Mouse (Mus musculus): ENCODE measurements around the gene Gsdma2. TPM values are rescaled to one million over a fixed set of nuclear protein-coding genes. Genes with fewer than 3 reads are reported as not detected.
A peak's percentile ranks its signal among the peaks of the same experiment; 100 is the strongest.

The Gsdma2 gene
- polyA plus RNA-seq, 1 experiment = not detected

DNA sequence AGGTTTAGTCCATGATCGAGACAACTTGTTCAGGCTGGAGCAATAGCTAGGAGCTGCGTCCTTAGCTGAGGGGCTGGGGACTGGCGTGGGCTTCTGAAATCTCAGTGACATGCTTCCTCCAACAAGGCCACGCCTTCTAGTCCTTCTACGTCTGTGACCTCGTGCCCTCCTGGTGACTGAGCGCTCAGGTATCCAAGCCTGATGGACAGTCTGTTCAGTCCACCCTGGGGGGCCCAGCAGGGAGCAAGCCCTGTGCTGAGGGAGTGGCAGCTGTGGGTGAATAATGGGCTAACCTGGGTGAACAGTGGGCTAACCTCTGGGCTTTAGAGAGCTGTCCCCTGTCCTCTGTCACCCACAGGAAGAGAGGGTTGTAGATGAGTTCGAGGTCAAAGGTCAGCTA, 41.5 kb downstream of the Gsdma2 start:
- no peak for DNase-seq (ENCODE audit: low read depth)
- TF ChIP-seq CTCF (IDR thresholded peaks at IDR 0.05; ENCODE audit: borderline replicate concordance, extremely low read depth, insufficient read depth, insufficient read length) (no peak), POLR2A (IDR thresholded peaks at IDR 0.05; ENCODE audit: borderline replicate concordance, extremely low read depth, insufficient read depth, insufficient read length, poor library complexity, severe bottlenecking) (no peak)

GRCm38 (mm10) chr11:98693201-98693600, 46.6 kb downstream of the Gsdma2 start:
- TF ChIP-seq CTCF (IDR thresholded peaks at IDR 0.05; ENCODE audit: borderline replicate concordance, extremely low read depth, insufficient read depth, insufficient read length) (no peak), POLR2A (IDR thresholded peaks at IDR 0.05; ENCODE audit: borderline replicate concordance, extremely low read depth, insufficient read depth, insufficient read length, poor library complexity, severe bottlenecking) (no peak)
- DNase-seq (ENCODE audit: low read depth) = no peak

- no peak for DNase-seq (ENCODE audit: low read depth)
- TF ChIP-seq CTCF (IDR thresholded peaks at IDR 0.05; ENCODE audit: borderline replicate concordance, extremely low read depth, insufficient read depth, insufficient read length) (no peak), POLR2A (IDR thresholded peaks at IDR 0.05; ENCODE audit: borderline replicate concordance, extremely low read depth, insufficient read depth, insufficient read length, poor library complexity, severe bottlenecking) (no peak)
These were observed 47.2 kb downstream of the Gsdma2 start for GRCm38 (mm10) chr11:98693746-98694145.

DNA sequence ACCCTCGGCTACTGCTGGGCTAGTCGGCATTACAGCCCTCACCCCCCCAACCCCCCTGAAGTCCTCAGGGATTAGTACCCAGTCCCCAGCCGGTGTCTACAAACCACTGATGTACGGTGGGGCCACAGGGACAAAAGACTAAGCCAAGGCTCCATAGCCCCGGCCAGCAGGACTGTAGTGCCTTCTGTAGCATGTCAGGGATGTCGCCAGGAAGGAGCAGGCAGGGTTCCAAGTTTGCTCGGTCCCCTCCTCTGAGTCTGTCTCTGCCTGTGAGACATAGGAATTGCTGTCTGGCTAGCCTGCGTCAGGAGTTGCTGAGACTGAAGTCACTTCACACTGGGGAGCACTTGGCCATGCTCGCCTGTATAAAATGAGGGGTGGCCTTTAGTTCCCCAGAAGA, 47.7 kb downstream of the Gsdma2 start:
- TF ChIP-seq POLR2A (IDR thresholded peaks at IDR 0.05; ENCODE audit: borderline replicate concordance, extremely low read depth, insufficient read depth, insufficient read length, poor library complexity, severe bottlenecking) (no peak), CTCF (IDR thresholded peaks at IDR 0.05; ENCODE audit: borderline replicate concordance, extremely low read depth, insufficient read depth, insufficient read length) (no peak)
- DNase-seq (ENCODE audit: low read depth) = no peak

DNA sequence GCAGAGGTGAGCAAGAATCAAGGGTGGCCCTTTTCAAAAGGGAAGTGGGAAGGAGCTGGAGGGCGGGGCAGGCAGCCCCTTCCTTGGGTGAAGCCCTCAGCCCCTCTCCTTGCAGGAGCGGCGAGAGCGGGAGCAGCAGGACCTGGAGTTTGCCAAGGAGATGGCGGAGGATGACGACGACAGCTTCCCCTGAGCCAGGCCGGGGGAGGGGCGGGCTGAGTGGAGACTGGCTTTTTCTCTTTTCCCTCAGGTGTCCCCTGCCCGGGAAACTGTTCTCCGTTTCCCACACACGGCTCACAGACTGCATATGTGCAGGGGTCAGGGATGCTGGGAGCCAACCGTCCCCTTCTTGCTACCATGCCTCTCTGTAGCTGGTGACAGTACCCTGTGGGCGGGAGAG, 48.8 kb downstream of the Gsdma2 start:
- TF ChIP-seq CTCF (IDR thresholded peaks at IDR 0.05; ENCODE audit: borderline replicate concordance, extremely low read depth, insufficient read depth, insufficient read length) (no peak), POLR2A (IDR thresholded peaks at IDR 0.05; ENCODE audit: borderline replicate concordance, extremely low read depth, insufficient read depth, insufficient read length, poor library complexity, severe bottlenecking) (no peak)
- no peak for DNase-seq (ENCODE audit: low read depth)

DNA sequence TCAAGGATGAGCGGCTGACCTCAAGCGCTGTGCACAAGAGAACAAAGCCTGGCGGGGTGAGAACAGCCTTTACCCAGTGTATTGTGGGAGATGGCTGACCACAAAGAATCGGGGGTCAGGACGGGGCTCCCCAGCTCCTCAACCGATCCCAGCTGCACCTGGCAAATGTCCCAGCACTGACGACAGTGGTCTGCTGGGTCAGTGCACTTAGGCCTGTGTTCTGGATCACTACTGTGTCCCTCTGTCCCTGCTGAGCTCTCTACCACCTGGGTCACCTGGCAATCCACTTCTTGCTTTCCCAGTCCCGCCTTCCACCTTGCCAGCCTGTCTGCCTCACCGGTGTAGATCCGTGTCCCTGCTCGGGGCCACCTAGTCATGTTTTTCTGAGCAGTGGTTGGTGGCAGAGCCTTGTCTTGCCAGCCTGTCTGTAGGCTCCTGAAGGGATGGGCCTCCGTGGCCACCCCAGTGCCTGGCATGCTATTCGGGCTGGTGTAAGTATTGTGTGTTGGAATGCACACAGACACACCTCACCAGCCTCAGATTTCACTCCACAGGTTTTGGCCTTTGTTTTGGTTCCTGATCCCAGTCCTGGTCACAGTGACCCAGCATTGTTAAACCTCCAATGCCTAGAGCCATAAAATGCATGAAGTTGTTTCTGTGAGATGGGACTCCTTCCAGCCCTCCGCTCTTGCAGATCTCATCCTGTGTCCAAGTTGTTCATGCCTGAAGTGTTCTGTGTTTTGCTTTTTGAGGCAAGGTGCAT, 50.1 kb downstream of the Gsdma2 start:
- TF ChIP-seq POLR2A (IDR thresholded peaks at IDR 0.05; ENCODE audit: borderline replicate concordance, extremely low read depth, insufficient read depth, insufficient read length, poor library complexity, severe bottlenecking) (no peak), CTCF (IDR thresholded peaks at IDR 0.05; ENCODE audit: borderline replicate concordance, extremely low read depth, insufficient read depth, insufficient read length) (no peak)
- no peak for DNase-seq (ENCODE audit: low read depth)

DNA sequence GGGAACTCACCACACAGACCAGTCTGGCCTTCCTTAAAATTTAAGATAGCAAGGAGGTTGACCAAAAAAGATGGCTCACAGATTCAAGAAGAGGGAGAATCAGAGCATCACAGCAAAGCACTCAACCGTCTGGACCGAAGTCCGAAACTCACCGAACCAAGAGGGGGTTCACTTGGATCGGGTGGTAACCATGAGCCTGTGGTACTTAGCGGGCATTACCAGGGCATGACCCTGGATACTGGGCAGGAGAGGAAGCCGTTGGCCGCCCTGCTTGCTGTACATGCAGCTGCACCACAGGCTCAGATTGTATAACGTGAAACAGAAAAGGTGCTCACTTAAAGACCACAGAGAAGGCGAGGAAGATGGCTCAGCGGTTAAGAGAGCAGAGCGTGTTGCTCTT, 50.7 kb downstream of the Gsdma2 start:
- no peak for DNase-seq (ENCODE audit: low read depth)
- TF ChIP-seq CTCF (IDR thresholded peaks at IDR 0.05; ENCODE audit: borderline replicate concordance, extremely low read depth, insufficient read depth, insufficient read length) = no peak
- TF ChIP-seq POLR2A (IDR thresholded peaks at IDR 0.05; ENCODE audit: borderline replicate concordance, extremely low read depth, insufficient read depth, insufficient read length, poor library complexity, severe bottlenecking) = no peak

- no peak for DNase-seq (ENCODE audit: low read depth)
- TF ChIP-seq CTCF (IDR thresholded peaks at IDR 0.05; ENCODE audit: borderline replicate concordance, extremely low read depth, insufficient read depth, insufficient read length) = no peak
- no peak for TF ChIP-seq POLR2A (IDR thresholded peaks at IDR 0.05; ENCODE audit: borderline replicate concordance, extremely low read depth, insufficient read depth, insufficient read length, poor library complexity, severe bottlenecking)
These were observed 52.5 kb downstream of the Gsdma2 start for GRCm38 (mm10) chr11:98698849-98699640.

GRCm38 (mm10) chr11:98699911-98700310, 53.4 kb downstream of the Gsdma2 start:
- peak; percentile 74 for DNase-seq (ENCODE audit: low read depth)
- TF ChIP-seq POLR2A (IDR thresholded peaks at IDR 0.05; ENCODE audit: borderline replicate concordance, extremely low read depth, insufficient read depth, insufficient read length, poor library complexity, severe bottlenecking) = no peak
- peak; percentile 83 for TF ChIP-seq CTCF (IDR thresholded peaks at IDR 0.05; ENCODE audit: borderline replicate concordance, extremely low read depth, insufficient read depth, insufficient read length)

DNA sequence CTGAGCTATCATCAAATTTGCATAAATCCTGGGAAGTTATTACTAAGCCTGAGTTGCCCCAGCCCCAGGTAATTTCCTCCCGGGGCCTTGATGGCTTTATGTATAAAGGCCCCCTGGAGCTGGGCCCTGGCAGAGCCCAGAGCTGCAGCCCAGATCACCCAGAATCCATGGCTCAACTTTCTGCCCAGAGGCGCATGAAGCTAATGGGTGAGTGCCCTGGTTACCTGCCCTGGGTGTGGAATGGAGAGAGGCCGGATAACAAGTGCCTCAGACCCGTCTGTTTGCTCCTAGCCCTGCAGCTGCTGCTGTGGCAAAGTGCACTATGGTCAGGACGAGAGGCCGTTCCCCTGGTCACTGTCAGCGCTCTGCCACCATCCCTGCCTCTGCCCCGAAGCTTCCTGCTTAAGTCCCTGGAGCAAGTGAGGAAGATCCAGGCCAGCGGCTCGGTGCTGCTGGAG, 54.7 kb downstream of the Gsdma2 start, which contains the start of gene Csf3:
Csf3 (plus strand) TSS at position 51 of the 458 bp plus-strand sequence.
- no peak for TF ChIP-seq POLR2A (IDR thresholded peaks at IDR 0.05; ENCODE audit: borderline replicate concordance, extremely low read depth, insufficient read depth, insufficient read length, poor library complexity, severe bottlenecking)
- no peak for TF ChIP-seq CTCF (IDR thresholded peaks at IDR 0.05; ENCODE audit: borderline replicate concordance, extremely low read depth, insufficient read depth, insufficient read length)
- no peak for DNase-seq (ENCODE audit: low read depth)

DNA sequence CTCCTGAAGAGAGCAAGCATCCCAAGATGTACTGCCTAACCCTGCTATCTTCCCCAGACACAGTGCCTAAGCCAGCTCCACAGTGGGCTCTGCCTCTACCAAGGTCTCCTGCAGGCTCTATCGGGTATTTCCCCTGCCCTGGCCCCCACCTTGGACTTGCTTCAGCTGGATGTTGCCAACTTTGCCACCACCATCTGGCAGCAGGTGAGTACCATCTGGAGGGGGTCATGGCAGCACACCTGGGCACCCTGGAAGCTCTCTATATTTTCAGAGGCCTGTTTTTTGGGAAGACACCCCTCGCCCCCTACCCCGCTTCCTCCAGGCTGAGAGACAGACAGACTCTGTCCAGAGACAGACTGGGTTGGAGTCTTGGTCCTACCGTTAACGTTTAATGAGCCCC, 55.8 kb downstream of the Gsdma2 start:
- no peak for DNase-seq (ENCODE audit: low read depth)
- TF ChIP-seq CTCF (IDR thresholded peaks at IDR 0.05; ENCODE audit: borderline replicate concordance, extremely low read depth, insufficient read depth, insufficient read length) (no peak), POLR2A (IDR thresholded peaks at IDR 0.05; ENCODE audit: borderline replicate concordance, extremely low read depth, insufficient read depth, insufficient read length, poor library complexity, severe bottlenecking) (no peak)
